Mouse (Mus musculus) small intestine, adult 2 months (tissue): ENCODE data around the gene Slc16a5.

Experiments
- CTCF ChIP-seq: fragments of 200-500 bp; IDR thresholded peaks from 2 replicates; pipeline ENCODE4 v1.5.1; 2012; ENCODE audit warnings: low read depth, mild to moderate bottlenecking, control low read depth, inconsistent platforms, low read length, moderate library complexity, mixed read lengths; ENCODE audit not compliant: insufficient replicate concordance, insufficient read length; ENCODE audit errors: extremely low read depth
- POLR2A ChIP-seq: fragments of 200-500 bp; IDR thresholded peaks from 2 replicates; pipeline ENCODE4 v1.6.1; 2012; ENCODE audit warnings: low read depth, mild to moderate bottlenecking, control low read depth, inconsistent platforms, low read length, moderate library complexity

- TF ChIP-seq CTCF (peak; percentile 69; the same call in 1 of the 2 replicates), POLR2A (no peak)
These were observed 34.6 kb upstream of the Slc16a5 start for GRCm38 (mm10) chr11:115427482-115428331.
